Mouse (Mus musculus) heart, postnatal 25 days (tissue): ENCODE results near the gene Ica1l. TPM values are rescaled to one million over a fixed set of nuclear protein-coding genes. Genes with fewer than 3 reads are reported as not detected.
"Not testable (repeated sequence)": the region's sequence is repeated elsewhere in the genome, so short reads cannot be mapped to it uniquely, and the experiment has no call there.

Experiments
- DNase-seq: peaks from one replicate; pipeline ENCODE4 v3.0.0; 2022; ENCODE audit warnings: low spot score
- intact Hi-C: fragments of 180-260 bp; cut with DNase I; formaldehyde crosslinking; loops from one replicate; pipeline ENCODE4 v1.15.1; 2025
- total RNA-seq, 2 experiments: library from RNA; stranded (reverse); gene quantifications; 2 replicates each; pipeline ENCODE4 v1.2.3; 2021

Gene Ica1l
- total RNA-seq, result under 1 TPM; 0.29 to 0.45 TPM

GRCm38 (mm10) chr1:60042796-60043469, at the start of gene Ica1l:
Ica1l (minus strand) TSS chr1:60043184.
- peak; percentile 10 for DNase-seq
- intact Hi-C loops, result no loop called here

- intact Hi-C loops, result no loop called here
- no peak for DNase-seq
These were observed 33.4 kb upstream of the Ica1l start for GRCm38 (mm10) chr1:60076411-60076810.

DNA sequence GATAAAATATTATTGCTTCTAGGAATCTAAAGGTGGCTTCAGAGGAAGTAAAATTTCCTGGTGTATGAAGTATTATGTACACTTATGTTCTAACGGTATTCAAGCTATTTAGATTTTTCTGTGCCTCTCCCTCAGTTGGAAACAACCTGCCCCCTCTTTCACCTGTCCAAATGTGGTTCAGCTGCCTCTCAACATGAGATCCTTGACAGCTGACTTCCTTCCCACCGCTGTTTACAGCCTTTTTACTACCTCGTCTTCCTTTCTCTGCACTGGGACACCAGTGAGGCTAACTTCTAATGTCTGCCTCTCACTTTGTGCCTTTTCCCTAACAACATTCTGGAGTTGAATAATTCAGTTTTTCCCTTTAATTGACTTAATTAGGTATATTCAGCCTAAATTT, 32.6 kb upstream of the Ica1l start:
- intact Hi-C loops, result no loop called here
- DNase-seq, result no peak

- intact Hi-C loops, result no loop called here
- DNase-seq, result no peak
These were observed 32.0 kb upstream of the Ica1l start for GRCm38 (mm10) chr1:60074935-60075334.

DNA sequence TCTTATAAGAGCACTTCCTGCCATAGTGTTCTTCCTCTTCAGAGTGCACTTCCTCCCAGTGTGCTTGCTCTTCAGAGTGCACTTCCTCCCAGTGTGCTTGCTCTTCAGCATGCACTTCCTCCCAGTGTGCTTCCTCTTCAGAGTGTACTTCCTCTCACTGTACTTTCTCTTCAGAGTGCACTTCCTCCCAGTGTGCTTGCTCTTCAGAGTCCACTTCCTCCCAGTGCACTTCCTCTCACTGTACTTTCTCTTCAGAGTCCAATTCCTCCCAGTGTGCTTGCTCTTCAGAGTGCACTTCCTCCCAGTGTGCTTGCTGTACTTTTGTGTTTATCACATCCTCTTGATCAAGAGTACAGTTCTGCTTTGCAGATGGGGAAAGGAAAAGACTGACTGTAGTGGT, 27.7 kb upstream of the Ica1l start:
- intact Hi-C loops, DNase-seq: not testable (repeated sequence)

DNA sequence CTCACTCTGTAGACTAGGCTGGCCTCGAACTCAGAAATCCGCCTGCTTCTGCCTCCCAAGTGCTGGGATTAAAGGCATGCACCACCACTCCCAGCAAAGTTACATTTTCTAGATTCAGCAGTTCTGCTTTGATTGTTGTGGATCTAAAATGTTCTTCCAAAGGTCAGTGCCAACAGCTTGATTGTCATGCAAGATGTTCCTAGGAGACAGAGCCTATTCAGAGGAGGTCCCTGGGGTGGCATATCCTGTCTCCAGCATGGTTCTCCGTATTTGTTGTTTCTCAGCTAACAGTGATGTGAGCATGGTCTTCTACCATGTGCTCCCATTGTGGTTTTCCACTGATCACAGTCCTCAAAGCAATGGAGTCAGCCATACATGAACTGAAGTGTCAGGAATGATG, 13.3 kb upstream of the Ica1l start:
- intact Hi-C loops, result no loop called here
- no peak for DNase-seq

GRCm38 (mm10) chr1:60054659-60055058, 11.7 kb upstream of the Ica1l start:
- intact Hi-C loops, result no loop called here
- no peak for DNase-seq

DNA sequence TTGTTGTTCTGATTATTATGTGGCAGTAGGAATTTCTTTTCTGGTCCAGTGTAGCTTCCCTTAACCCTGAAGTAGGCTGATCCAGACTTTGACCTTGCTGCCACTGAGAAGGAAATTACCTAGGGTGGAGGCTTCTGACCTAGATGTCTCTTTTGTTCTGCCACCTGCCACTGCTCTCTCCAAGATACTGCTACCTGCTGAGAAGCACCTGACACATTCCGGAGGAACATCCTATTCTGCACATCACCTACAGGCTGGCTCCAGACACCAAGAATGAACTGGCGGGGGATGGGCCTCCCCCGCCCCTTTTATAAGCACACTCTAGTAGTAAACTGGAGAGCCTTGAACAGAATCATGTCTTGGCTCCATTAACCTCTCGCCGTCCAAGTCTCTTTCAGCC, 4.5 kb upstream of the Ica1l start:
- DNase-seq, intact Hi-C loops: not testable (repeated sequence)

GRCm38 (mm10) chr1:60044595-60044994, 1.6 kb upstream of the Ica1l start:
- intact Hi-C loops, result no loop called here
- DNase-seq, result no peak

- no peak for DNase-seq
- intact Hi-C loops, result no loop called here
These were observed 587 bp downstream of the Ica1l start for GRCm38 (mm10) chr1:60042398-60042795.

GRCm38 (mm10) chr1:60035044-60035443, 7.9 kb downstream of the Ica1l start:
- intact Hi-C loops, result no loop called here
- no peak for DNase-seq

DNA sequence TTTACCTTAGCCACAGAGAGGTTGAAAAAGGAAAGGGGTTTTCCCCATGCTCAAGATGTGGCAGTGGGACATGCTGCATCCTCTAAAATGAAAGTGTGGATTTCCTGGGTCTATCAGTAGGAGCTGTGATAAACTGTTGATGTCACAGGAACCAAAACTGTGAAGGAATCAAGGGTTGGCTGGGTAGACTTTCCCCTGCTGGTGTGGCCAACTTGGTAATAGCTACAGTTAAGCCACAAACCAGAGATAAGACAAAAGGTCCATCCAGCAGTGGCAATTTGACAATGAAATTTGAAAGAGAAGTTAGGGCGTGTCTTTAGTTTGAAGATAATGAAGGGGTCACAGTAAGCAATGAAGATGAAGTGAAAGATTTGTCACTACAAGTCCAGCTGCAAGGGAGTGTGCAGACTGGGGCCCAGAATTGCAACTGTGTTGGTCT, 25.9 kb downstream of the Ica1l start:
- intact Hi-C loops, result no loop called here

GRCm38 (mm10) chr1:60016136-60016611, 26.8 kb downstream of the Ica1l start:
- intact Hi-C loops, result no loop called here
- no peak for DNase-seq

More for the DNA sequence above, 25.9 kb downstream of the Ica1l start:
- no peak for DNase-seq

DNA sequence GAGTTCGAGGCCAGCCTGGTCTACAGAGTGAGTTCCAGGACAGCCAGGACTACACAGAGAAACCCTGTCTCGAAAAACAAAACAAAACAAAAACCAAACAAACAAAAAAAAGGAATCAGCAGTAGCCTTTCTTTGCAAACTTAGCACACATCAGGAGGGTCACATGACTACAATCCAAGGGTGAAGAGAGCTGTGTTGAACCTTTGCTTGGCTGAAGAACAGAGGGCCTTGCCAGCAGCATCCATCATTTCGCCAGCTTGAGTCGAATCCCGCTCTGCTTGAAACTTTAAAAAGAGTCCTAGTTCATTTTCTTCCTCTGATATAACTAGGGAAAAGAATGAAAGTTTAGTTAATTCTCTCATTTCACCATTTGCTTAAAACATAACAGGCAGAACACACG, 27.5 kb downstream of the Ica1l start:
- DNase-seq, result no peak
- intact Hi-C loops, result no loop called here

- DNase-seq, result no peak
- intact Hi-C loops, result no loop called here
These were observed 29.2 kb downstream of the Ica1l start for GRCm38 (mm10) chr1:60013779-60014178.

- intact Hi-C loops, result loop anchor here (10.0 kb wide), 1 partner anchor 274 kb away; no protein-coding TSS in a partner anchor
These were observed 34.2 kb downstream of the Ica1l start for GRCm38 (mm10) chr1:60008743-60009142.

GRCm38 (mm10) chr1:60007337-60007736, 35.6 kb downstream of the Ica1l start:
- no peak for DNase-seq
- intact Hi-C loops, result loop anchor here (10.0 kb wide), 1 partner anchor 273 kb away; no protein-coding TSS in a partner anchor

More at GRCm38 (mm10) chr1:60008743-60009142, 34.2 kb downstream of the Ica1l start:
- no peak for DNase-seq

DNA sequence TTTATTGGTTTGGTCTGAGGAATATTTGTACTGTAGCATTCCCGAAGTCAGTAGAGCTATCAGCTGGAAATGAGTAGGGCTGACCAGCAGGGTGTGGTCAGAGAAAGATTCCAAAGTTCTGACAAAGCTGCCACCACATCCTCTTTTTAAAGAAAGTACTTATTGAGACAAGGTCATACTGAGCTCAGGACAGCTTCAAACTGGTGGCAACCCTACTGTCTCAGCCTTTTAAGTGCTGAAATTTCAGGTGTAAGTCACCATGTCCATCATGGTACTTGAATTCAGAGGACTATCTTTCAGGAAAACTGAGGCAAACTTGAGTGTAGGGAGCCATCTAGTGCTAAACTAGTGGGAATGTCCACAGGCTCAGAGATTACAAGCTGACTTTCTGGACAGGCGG, 42.7 kb downstream of the Ica1l start:
- DNase-seq, result no peak
- intact Hi-C loops, result loop anchor here (1.0 to 10.0 kb wide), 2 partner anchors 117 to 266 kb away; no protein-coding TSS in a partner anchor

DNA sequence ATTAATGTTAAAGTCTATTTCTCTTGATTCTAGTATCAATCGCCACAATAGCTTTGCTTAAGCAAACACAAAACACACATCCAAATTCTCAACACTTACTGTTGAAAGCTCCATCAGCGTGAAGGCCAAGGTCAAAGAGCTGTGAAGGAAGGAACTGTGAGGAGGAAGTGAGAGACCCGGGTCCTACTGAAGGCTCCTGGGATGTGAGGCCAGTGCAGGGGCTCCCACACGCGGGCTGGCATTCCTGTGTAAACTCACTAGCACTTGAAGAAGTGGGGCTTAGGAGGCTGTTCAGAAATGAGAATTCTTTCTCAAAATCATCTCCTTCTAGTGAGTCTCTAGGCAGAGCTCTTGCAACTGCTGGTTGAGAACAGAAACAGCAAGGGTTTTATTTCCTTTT, 45.6 kb downstream of the Ica1l start:
- intact Hi-C loops, result loop anchor here (10.0 kb wide), 1 partner anchor 293 kb away; no protein-coding TSS in a partner anchor
- no peak for DNase-seq

- intact Hi-C loops, result loop anchor here (10.0 kb wide), 1 partner anchor 291 kb away; no protein-coding TSS in a partner anchor
- no peak for DNase-seq
These were observed 47.3 kb downstream of the Ica1l start for GRCm38 (mm10) chr1:59995646-59996045.

GRCm38 (mm10) chr1:59987399-59988040, 55.5 kb downstream of the Ica1l start:
- intact Hi-C loops, result no loop called here
- no peak for DNase-seq
